Mouse (Mus musculus) ovary, adult 10 weeks (tissue): ENCODE measurements around the gene Olfr1079. TPM values are rescaled to one million over a fixed set of nuclear protein-coding genes. Genes with fewer than 3 reads are reported as not detected.

Source experiments
- polyA plus RNA-seq: library from polyadenylated mRNA; stranded (reverse); fragments of 350-450 nt; fragmentation: Illumina TruSeq; extraction: RNeasy Lipid Tissue Mini Kit (QIAGEN cat#74804); gene quantifications from one replicate; pipeline ENCODE4 v1.2.3, GENCODE M21; 2014

The Olfr1079 gene
- polyA plus RNA-seq, result not detected

GRCm38 (mm10) chr2:86542380-86542779 is at the start of gene Olfr1079:
Olfr1079 (minus strand) TSS chr2:86542480.

GRCm38 (mm10) chr2:86558135-86558534 is 15.9 kb upstream of the Olfr1079 start, which contains the start of gene Olfr1080:
Olfr1080 (minus strand) TSS chr2:86558235.

GRCm38 (mm10) chr2:86508161-86508560 is 34.1 kb downstream of the Olfr1079 start, which contains the start of gene Olfr1076:
Olfr1076 (plus strand) TSS chr2:86508461.

GRCm38 (mm10) chr2:86487286-86487685 is 55.0 kb downstream of the Olfr1079 start, which contains the start of gene Olfr228:
Olfr228 (minus strand) TSS chr2:86487386.

Other genes starting within 250 kb of the Olfr1079 start
- gene Olfr1053, start 227.2 kb downstream of the Olfr1079 start, polyA plus RNA-seq, result not detected
- not detected for gene Olfr1054, start 207.0 kb downstream of the Olfr1079 start, polyA plus RNA-seq
- not detected for gene Olfr1055, start 192.2 kb downstream of the Olfr1079 start, polyA plus RNA-seq
- not detected for gene Olfr1056, start 180.0 kb downstream of the Olfr1079 start, polyA plus RNA-seq
- gene Olfr1057, start 164.1 kb downstream of the Olfr1079 start, polyA plus RNA-seq, result not detected
- not detected for gene Olfr1058, start 153.9 kb downstream of the Olfr1079 start, polyA plus RNA-seq
- gene Olfr1061, start 128.4 kb downstream of the Olfr1079 start, polyA plus RNA-seq, result not detected
- gene Olfr1062, start 115.7 kb downstream of the Olfr1079 start, polyA plus RNA-seq, result not detected
- not detected for gene Olfr1065, start 91.9 kb downstream of the Olfr1079 start, polyA plus RNA-seq
- gene Olfr1066, start 86.2 kb downstream of the Olfr1079 start, polyA plus RNA-seq, result not detected
- gene Olfr228, start 55.1 kb downstream of the Olfr1079 start, polyA plus RNA-seq, result not detected
- gene Olfr1076, start 34.0 kb downstream of the Olfr1079 start, polyA plus RNA-seq, result not detected
- not detected for gene Olfr1080, start 15.8 kb upstream of the Olfr1079 start, polyA plus RNA-seq
- not detected for gene Olfr1082, start 56.5 kb upstream of the Olfr1079 start, polyA plus RNA-seq
- gene Olfr1084, start 97.2 kb upstream of the Olfr1079 start, polyA plus RNA-seq, result not detected
- not detected for gene Olfr1085, start 119.5 kb upstream of the Olfr1079 start, polyA plus RNA-seq
- gene Olfr1086, start 137.6 kb upstream of the Olfr1079 start, polyA plus RNA-seq, result not detected
- gene Olfr1087, start 155.9 kb upstream of the Olfr1079 start, polyA plus RNA-seq, result not detected
- not detected for gene Olfr1089, start 191.2 kb upstream of the Olfr1079 start, polyA plus RNA-seq
- not detected for gene Olfr1090, start 216.5 kb upstream of the Olfr1079 start, polyA plus RNA-seq
- not detected for gene Olfr1093, start 240.0 kb upstream of the Olfr1079 start, polyA plus RNA-seq